Mouse (Mus musculus) thymus, adult 2 months (tissue): ENCODE results near the gene Zfp385a.

Experiments used
- CTCF ChIP-seq: fragments of 200-500 bp; IDR thresholded peaks from 2 replicates; pipeline ENCODE4 v1.5.1; 2012; ENCODE audit warnings: mild to moderate bottlenecking, control low read depth, low read length, moderate library complexity, borderline replicate concordance; ENCODE audit not compliant: control insufficient read depth, poor library complexity, insufficient read depth; ENCODE audit errors: extremely low read depth
- POLR2A ChIP-seq: fragments of 200-500 bp; IDR thresholded peaks from 2 replicates; pipeline ENCODE4 v1.6.1; 2012; ENCODE audit warnings: mild to moderate bottlenecking, low read length, control low read depth, moderate library complexity; ENCODE audit not compliant: control insufficient read depth, poor library complexity, insufficient read depth; ENCODE audit errors: extremely low read depth

DNA sequence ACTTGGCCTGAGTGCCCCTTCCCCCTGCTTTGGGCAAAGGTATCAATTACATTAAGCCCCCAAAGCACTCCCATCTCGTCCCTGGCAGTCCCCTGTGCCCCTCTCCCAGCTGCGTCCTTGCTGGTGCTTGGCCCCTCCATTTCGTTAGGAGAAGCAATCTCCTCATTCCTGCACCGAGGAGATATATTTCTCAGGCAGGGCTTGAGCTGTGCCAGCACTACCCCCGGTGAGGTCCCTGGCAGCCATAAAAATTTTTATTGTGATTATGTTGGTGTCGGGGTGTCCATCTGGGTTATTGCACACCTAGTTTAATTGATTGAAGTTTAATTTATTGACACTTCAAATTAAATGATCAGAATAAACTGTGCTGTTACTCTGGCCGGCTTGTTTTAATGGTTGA lies 61.9 kb downstream of the Zfp385a start:
- TF ChIP-seq CTCF = no peak
- no peak for TF ChIP-seq POLR2A
